Mouse (Mus musculus): Measurements from ENCODE around the gene Hpca. TPM values are rescaled to one million over a fixed set of nuclear protein-coding genes. Genes with fewer than 3 reads are reported as not detected.

Hpca gene
- polyA plus RNA-seq, 1 experiment = not detected

DNA sequence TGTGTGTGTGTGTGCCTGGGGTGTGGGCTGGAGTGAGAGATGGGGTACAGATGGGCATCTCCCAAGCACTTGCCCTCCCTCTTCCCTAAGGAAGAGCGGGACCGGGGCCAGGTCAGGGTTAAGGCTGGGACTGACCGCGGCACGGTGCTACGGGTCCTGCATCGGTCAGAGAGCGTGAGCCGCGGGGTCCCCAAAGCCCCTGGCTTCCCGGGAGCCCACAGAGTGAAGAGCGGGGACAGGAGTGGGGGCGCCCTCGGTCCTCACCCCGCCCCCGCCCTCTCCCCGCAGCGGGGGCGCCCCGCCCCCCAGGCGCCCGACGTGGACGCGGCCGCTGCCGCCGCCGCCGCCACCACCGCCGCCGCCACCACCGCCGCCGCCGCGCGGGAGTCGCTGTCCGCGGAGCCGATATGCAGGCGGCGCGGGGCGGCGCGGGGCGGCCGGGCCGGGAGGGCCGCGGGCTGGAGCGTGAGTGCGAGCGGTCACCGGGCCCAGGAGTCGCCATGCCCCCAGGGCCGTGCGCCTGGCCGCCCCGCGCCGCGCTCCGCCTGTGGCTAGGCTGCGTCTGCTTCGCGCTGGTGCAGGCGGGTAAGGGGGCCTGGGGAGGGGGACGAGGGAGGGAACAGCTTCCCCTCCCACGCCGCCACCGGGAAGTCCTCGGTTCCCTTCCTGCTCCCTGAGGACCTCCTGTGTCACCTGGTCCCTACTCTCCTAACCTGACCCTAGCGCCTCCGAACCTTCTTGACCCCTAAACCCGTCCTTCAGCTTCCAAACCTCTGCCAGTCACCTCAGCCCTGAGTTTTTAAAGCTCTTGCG lies 14.9 kb upstream of the Hpca start, which contains the start of gene Fndc5:
Gene Fndc5, plus strand, starts transcription at position 421 of the 813 bp plus-strand sequence.
- no peak for DNase-seq (ENCODE audit: low read depth in 1 of 2, low spot score in 2 of 2)
- TF ChIP-seq CTCF (IDR thresholded peaks at IDR 0.05; ENCODE audit: extremely low read depth, insufficient read depth, insufficient read length, insufficient replicate concordance) (no peak), POLR2A (IDR thresholded peaks at IDR 0.05; ENCODE audit: low read depth, low read length) (no peak)
- H3K36me3 ChIP-seq (ENCODE audit: control insufficient read depth, insufficient read depth, low read length) = no peaks in the 10 kb centered on the region
- peaks cover 14% of the 10 kb centered on the region for H3K27me3 ChIP-seq (ENCODE audit: control insufficient read depth, insufficient read depth, low read length)
- WGBS = 11% methylated on average over 33 of the region's 80 CpGs
- H3K4me3 ChIP-seq (ENCODE audit: extremely low read depth, insufficient read depth, insufficient read length) = no peak within 1 kb of the TSS; the same call in 1 of the 2 replicates
- H3K4me1 ChIP-seq (ENCODE audit: control insufficient read depth, insufficient read depth, insufficient read length) = no peaks in the 10 kb centered on the region; the same call in 1 of the 2 replicates
- H3K27ac ChIP-seq (ENCODE audit: insufficient read depth, low read length) = no peak within 1 kb of the TSS

DNA sequence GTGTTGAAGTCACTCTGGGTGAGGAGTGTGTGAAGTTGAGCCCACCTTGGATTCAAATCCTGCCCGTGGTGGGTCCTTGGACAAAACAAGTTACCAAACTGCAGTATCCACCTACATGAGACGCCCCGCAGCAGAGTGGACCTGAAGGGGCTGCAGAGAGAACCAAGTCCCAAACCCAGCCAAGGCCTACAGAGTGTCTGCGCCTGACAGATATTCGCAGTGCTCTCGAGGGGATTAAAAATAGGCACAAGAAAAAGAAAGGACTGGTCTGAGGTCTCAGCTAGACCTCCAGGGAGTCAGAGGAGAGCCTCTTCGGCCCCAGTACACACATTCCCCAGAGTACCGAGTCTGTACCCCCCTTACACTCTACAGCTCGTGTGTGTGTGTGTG lies 14.3 kb upstream of the Hpca start:
- Histone ChIP-seq H3K27ac (ENCODE audit: insufficient read depth, low read length) (no peak overlapping the region), H3K36me3 (ENCODE audit: control insufficient read depth, insufficient read depth, low read length) (no peaks in the 10 kb centered on the region), H3K27me3 (ENCODE audit: control insufficient read depth, insufficient read depth, low read length) (peaks cover 14% of the 10 kb centered on the region), H3K4me3 (ENCODE audit: extremely low read depth, insufficient read depth, insufficient read length) (no peak overlapping the region), H3K4me1 (ENCODE audit: control insufficient read depth, insufficient read depth, insufficient read length) (no peaks in the 10 kb centered on the region; the same call in 1 of the 2 replicates)
- TF ChIP-seq POLR2A (IDR thresholded peaks at IDR 0.05; ENCODE audit: low read depth, low read length) (no peak), CTCF (IDR thresholded peaks at IDR 0.05; ENCODE audit: extremely low read depth, insufficient read depth, insufficient read length, insufficient replicate concordance) (no peak)
- DNase-seq (ENCODE audit: low read depth in 1 of 2, low spot score in 2 of 2) = no peak
- WGBS = 35% methylated on average over 9 of the region's 9 CpGs

DNA sequence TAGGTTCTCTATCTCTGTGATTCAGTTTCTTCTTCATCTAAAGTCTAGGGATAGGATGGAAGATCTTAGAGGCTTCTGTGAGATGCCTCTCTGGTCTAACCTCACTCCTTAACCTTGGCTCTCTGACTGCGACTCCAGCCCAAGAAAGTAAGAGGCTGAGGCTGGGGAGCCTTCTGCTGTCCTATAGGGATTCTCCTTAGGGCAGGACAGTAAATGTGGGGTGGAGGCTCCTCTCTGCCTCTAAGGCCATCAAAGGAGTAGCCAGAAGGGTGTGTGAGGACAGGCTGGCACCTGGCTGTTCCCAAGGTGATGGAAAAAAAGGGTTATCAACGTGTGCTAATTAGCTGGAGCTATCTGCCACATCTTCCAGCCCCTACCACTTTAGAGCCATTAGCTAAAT lies 13.8 kb upstream of the Hpca start:
- Histone ChIP-seq H3K27me3 (ENCODE audit: control insufficient read depth, insufficient read depth, low read length) (peaks cover 14% of the 10 kb centered on the region), H3K27ac (ENCODE audit: insufficient read depth, low read length) (no peak overlapping the region), H3K36me3 (ENCODE audit: control insufficient read depth, insufficient read depth, low read length) (no peaks in the 10 kb centered on the region), H3K4me1 (ENCODE audit: control insufficient read depth, insufficient read depth, insufficient read length) (no peaks in the 10 kb centered on the region; the same call in 1 of the 2 replicates), H3K4me3 (ENCODE audit: extremely low read depth, insufficient read depth, insufficient read length) (no peak overlapping the region)
- TF ChIP-seq CTCF (IDR thresholded peaks at IDR 0.05; ENCODE audit: extremely low read depth, insufficient read depth, insufficient read length, insufficient replicate concordance) (no peak), POLR2A (IDR thresholded peaks at IDR 0.05; ENCODE audit: low read depth, low read length) (no peak)
- no peak for DNase-seq (ENCODE audit: low read depth in 1 of 2, low spot score in 2 of 2)
- WGBS = 63% methylated on average over 2 of the region's 2 CpGs

DNA sequence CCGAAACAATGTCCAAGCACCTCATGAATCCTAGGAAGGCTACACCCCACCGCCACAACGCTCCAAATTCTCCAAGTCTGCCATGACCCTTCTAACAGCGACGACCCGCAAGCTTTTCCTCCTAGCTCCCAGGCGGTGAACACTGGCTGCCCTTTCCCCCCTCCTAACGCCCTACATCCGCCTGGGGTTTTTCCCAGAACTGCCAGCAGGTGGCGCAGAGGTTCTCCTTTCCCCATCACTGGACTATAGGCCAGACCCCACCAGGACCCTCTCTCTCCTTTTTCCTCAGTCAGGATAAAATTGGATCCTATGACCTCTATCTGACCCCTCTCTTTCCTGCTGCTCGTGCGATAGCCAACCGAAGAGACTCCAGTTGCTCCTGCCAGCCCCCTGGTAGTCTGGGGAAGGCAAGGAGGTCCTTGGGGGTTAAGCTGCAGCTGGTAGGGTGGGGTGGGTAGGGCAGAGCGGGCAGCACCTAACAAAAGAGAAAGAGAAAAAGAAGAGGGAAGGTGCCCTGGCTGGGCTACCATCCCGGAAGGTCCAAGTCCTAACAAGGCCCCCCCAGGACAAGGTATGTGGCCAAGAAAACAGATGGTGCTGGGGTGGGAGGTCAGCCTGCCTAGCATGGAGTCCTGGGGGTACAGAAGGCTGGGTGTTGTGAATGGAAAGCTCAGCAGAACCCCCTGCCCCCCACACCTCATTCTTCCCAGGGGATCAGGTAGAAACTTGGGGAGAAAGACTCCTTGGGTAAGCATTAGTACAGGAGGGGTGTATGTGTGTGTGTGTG lies 13.2 kb upstream of the Hpca start:
- Histone ChIP-seq H3K36me3 (ENCODE audit: control insufficient read depth, insufficient read depth, low read length) (no peaks in the 10 kb centered on the region), H3K27ac (ENCODE audit: insufficient read depth, low read length) (no peak overlapping the region), H3K27me3 (ENCODE audit: control insufficient read depth, insufficient read depth, low read length) (peaks cover 14% of the 10 kb centered on the region), H3K4me1 (ENCODE audit: control insufficient read depth, insufficient read depth, insufficient read length) (peaks cover 4% of the 10 kb centered on the region), H3K4me3 (ENCODE audit: extremely low read depth, insufficient read depth, insufficient read length) (no peak overlapping the region)
- TF ChIP-seq CTCF (IDR thresholded peaks at IDR 0.05; ENCODE audit: extremely low read depth, insufficient read depth, insufficient read length, insufficient replicate concordance) (peak; percentile 77; the same call in 1 of the 2 replicates), POLR2A (IDR thresholded peaks at IDR 0.05; ENCODE audit: low read depth, low read length) (no peak)
- DNase-seq (ENCODE audit: low read depth in 1 of 2, low spot score in 2 of 2) = peak in 1 of 2 experiments; percentile 56
- WGBS = 14% methylated on average over 15 of the region's 15 CpGs

DNA sequence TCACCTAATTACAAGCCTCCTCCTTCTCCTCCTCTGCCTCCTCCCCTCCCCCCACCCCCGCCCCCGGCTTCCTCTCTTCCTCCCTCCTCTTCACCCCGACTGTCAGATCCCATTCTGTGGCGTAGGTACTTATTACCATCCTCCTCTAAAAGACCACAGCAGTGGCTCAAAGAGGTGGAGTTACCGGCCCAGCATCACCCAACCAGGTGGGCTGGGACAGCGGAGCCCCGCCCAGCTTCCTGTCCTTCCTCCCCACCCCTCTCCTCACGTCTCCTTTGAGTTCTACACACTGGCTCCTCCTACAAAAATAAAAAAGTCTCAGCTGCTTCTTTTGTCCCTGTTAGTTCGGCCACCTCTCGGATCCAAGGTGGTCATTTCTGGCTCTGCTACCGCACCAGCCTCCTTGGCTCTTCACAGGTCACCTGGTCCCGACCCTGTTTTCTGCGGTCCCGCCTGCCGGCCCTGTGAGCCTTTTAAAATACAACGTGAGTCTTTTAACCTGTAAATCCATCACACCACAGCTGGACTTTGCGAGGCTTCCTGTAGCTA lies 9.0 kb upstream of the Hpca start:
- Histone ChIP-seq H3K4me3 (ENCODE audit: extremely low read depth, insufficient read depth, insufficient read length) (peak overlapping the region; percentile 46; the same call in 1 of the 2 replicates), H3K36me3 (ENCODE audit: control insufficient read depth, insufficient read depth, low read length) (no peaks in the 10 kb centered on the region), H3K27ac (ENCODE audit: insufficient read depth, low read length) (no peak overlapping the region), H3K4me1 (ENCODE audit: control insufficient read depth, insufficient read depth, insufficient read length) (peaks cover 4% of the 10 kb centered on the region; the same call in 1 of the 2 replicates), H3K27me3 (ENCODE audit: control insufficient read depth, insufficient read depth, low read length) (peaks cover 2% of the 10 kb centered on the region)
- no peak for TF ChIP-seq POLR2A (IDR thresholded peaks at IDR 0.05; ENCODE audit: low read depth, low read length)
- no peak for TF ChIP-seq CTCF (IDR thresholded peaks at IDR 0.05; ENCODE audit: extremely low read depth, insufficient read depth, insufficient read length, insufficient replicate concordance)
- peak; percentile 29 to 43 for DNase-seq (ENCODE audit: low read depth in 1 of 2, low spot score in 2 of 2)
- 4% methylated on average over 16 of the region's 17 CpGs for WGBS

DNA sequence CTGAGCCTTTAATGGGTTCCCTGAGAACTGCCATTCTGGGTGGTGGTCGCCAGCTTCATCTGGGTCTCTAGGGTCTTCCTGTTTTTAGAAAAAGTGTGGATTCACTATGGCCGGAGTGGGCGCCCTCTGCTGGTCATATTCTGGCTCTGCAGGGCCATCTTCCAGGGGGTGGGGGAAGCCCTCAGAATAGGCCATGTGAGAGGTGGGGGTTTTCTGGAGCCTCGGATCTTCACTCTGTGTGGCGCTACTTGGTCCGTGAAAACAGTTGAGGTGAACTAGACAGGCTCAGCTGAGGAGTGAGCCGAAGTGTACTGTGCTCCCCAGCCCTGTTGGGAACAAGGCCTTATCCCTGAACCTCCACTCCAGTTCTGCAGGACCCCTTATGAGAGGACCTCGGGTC lies 8.3 kb upstream of the Hpca start:
- TF ChIP-seq POLR2A (IDR thresholded peaks at IDR 0.05; ENCODE audit: low read depth, low read length) (no peak), CTCF (IDR thresholded peaks at IDR 0.05; ENCODE audit: extremely low read depth, insufficient read depth, insufficient read length, insufficient replicate concordance) (peak; percentile 69; the same call in 1 of the 2 replicates)
- Histone ChIP-seq H3K27me3 (ENCODE audit: control insufficient read depth, insufficient read depth, low read length) (peaks cover 6% of the 10 kb centered on the region), H3K27ac (ENCODE audit: insufficient read depth, low read length) (0 out of 2 replicates have a peak overlapping the region, but pooled peaks have one; percentile 13), H3K36me3 (ENCODE audit: control insufficient read depth, insufficient read depth, low read length) (no peaks in the 10 kb centered on the region), H3K4me3 (ENCODE audit: extremely low read depth, insufficient read depth, insufficient read length) (peak overlapping the region; percentile 15; the same call in 1 of the 2 replicates), H3K4me1 (ENCODE audit: control insufficient read depth, insufficient read depth, insufficient read length) (peaks cover 4% of the 10 kb centered on the region; the same call in 1 of the 2 replicates)
- peak in 1 of 2 experiments; percentile 29 for DNase-seq (ENCODE audit: low read depth in 1 of 2, low spot score in 2 of 2)
- WGBS = 2% methylated on average over 8 of the region's 8 CpGs

Data from spleen, adult 2 months (tissue).